Mouse (Mus musculus): ENCODE data around the gene Lrig2.

GRCm38 (mm10) chr3:104431156-104431847 lies 80.4 kb downstream of the Lrig2 start:
- TF ChIP-seq CTCF (IDR thresholded peaks at IDR 0.05; ENCODE audit: low read depth): no peak
- TF ChIP-seq EP300 (IDR thresholded peaks at IDR 0.05; ENCODE audit: low read depth): no peak

Measured in liver, postnatal 0 days (tissue).